Mouse (Mus musculus) midbrain, embryonic 10.5 days (tissue): ENCODE measurements around the gene Zc3h14. TPM values are rescaled to one million over a fixed set of nuclear protein-coding genes. Genes with fewer than 3 reads are reported as not detected.

Source experiments
- DNase-seq: peaks from one replicate; pipeline ENCODE4 v3.0.0-alpha.2; 2017; ENCODE audit warnings: low spot score
- H3K27ac ChIP-seq: fragments of 300-500 bp; sonication (generic); replicated peaks from 2 replicates; pipeline ENCODE4 v1.5.1; 2016; ENCODE audit warnings: mild to moderate bottlenecking
- H3K27me3 ChIP-seq: fragments of 300-500 bp; sonication (generic); 2 replicates; pipeline ENCODE4 v1.6.1; 2016; ENCODE audit warnings: low read depth, mild to moderate bottlenecking; ENCODE audit not compliant: poor library complexity, severe bottlenecking
- H3K36me3 ChIP-seq: fragments of 300-500 bp; sonication (generic); 2 replicates; pipeline ENCODE4 v1.6.1; 2016; ENCODE audit warnings: mild to moderate bottlenecking, moderate library complexity
- H3K4me1 ChIP-seq: fragments of 300-500 bp; sonication (generic); 2 replicates; pipeline ENCODE4 v1.6.1; 2016
- H3K4me3 ChIP-seq: fragments of 300-500 bp; sonication (generic); 2 replicates; pipeline ENCODE4 v1.5.1; 2016; ENCODE audit warnings: mild to moderate bottlenecking, moderate library complexity
- H3K9me3 ChIP-seq: fragments of 300-500 bp; sonication (generic); replicated peaks from 2 replicates; pipeline ENCODE4 v1.6.1; 2016; ENCODE audit warnings: mild to moderate bottlenecking
- WGBS: fragments of 180-500 bp; shearing (Covaris S2); methylation state at CpG from one replicate; pipeline ENCODE4 v1.1.7; 2016; 5-methylcytosine and 5-hydroxymethylcytosine counted together
- polyA plus RNA-seq: library from polyadenylated mRNA; unstranded; fragments of >200 nt; fragmentation: Nextera tagmentation; extraction: Ambion mirVana; gene quantifications from 2 replicates; pipeline ENCODE4 v1.2.1, GENCODE M21; 2016

Gene Zc3h14
- polyA plus RNA-seq, 1 experiment from 2014 or later, result 135 TPM

- 86% methylated on average over 7 of the region's 7 CpGs for WGBS
- Histone ChIP-seq H3K9me3 (no peaks in the 10 kb centered on the region), H3K27ac (no peak overlapping the region), H3K4me1 (no peaks in the 10 kb centered on the region), H3K27me3 (no peaks in the 10 kb centered on the region), H3K4me3 (no peak overlapping the region), H3K36me3 (peaks cover 24% of the 10 kb centered on the region)
- no peak for DNase-seq
Observed at GRCm38 (mm10) chr12:98726078-98726477, 20.7 kb upstream of the Zc3h14 start.

- Histone ChIP-seq H3K27ac (no peak overlapping the region), H3K9me3 (no peaks in the 10 kb centered on the region), H3K4me3 (no peak overlapping the region), H3K36me3 (peaks cover 26% of the 10 kb centered on the region), H3K4me1 (no peaks in the 10 kb centered on the region), H3K27me3 (no peaks in the 10 kb centered on the region)
- 86% methylated on average over 7 of the region's 7 CpGs for WGBS
- DNase-seq, result no peak
Observed at GRCm38 (mm10) chr12:98727186-98727585, 19.6 kb upstream of the Zc3h14 start.

- Histone ChIP-seq H3K27ac (no peak overlapping the region), H3K4me1 (peaks cover 22% of the 10 kb centered on the region), H3K27me3 (peaks cover under 1% of the 10 kb centered on the region; the same call in 1 of the 2 replicates), H3K9me3 (no peaks in the 10 kb centered on the region), H3K36me3 (peaks cover 22% of the 10 kb centered on the region), H3K4me3 (no peak overlapping the region)
- 87% methylated on average over 11 of the region's 11 CpGs for WGBS
- DNase-seq, result no peak
Observed at GRCm38 (mm10) chr12:98730682-98731081, 16.1 kb upstream of the Zc3h14 start.

- H3K4me3 ChIP-seq, result peak overlapping the region; percentile 87
- DNase-seq, result no peak
- 77% methylated on average over 3 of the region's 3 CpGs for WGBS
- H3K36me3 ChIP-seq, result peaks cover 22% of the 10 kb centered on the region
- no peaks in the 10 kb centered on the region for H3K9me3 ChIP-seq
- peaks cover 16% of the 10 kb centered on the region for H3K27me3 ChIP-seq
- H3K4me1 ChIP-seq, result peaks cover 38% of the 10 kb centered on the region
- H3K27ac ChIP-seq, result no peak overlapping the region
Observed at GRCm38 (mm10) chr12:98733165-98733564, 13.6 kb upstream of the Zc3h14 start.

- peak overlapping the region; percentile 87 for H3K4me3 ChIP-seq
- H3K36me3 ChIP-seq, result peaks cover 19% of the 10 kb centered on the region
- no peaks in the 10 kb centered on the region for H3K9me3 ChIP-seq
- DNase-seq, result no peak
- peak overlapping the region; percentile 83; the same call in 1 of the 2 replicates for H3K27ac ChIP-seq
- 15% methylated on average over 12 of the region's 12 CpGs for WGBS
- peaks cover 39% of the 10 kb centered on the region for H3K4me1 ChIP-seq
- H3K27me3 ChIP-seq, result peaks cover 22% of the 10 kb centered on the region
Observed at GRCm38 (mm10) chr12:98733776-98734175, 13.0 kb upstream of the Zc3h14 start.

- H3K36me3 ChIP-seq, result peaks cover 16% of the 10 kb centered on the region; the same call in 1 of the 2 replicates
- under 1% methylated on average over 30 of the region's 30 CpGs for WGBS
- no peaks in the 10 kb centered on the region for H3K9me3 ChIP-seq
- peak overlapping the region; percentile 87 for H3K4me3 ChIP-seq
- peak overlapping the region; percentile 83 for H3K27ac ChIP-seq
- H3K27me3 ChIP-seq, result peaks cover 28% of the 10 kb centered on the region
- DNase-seq, result peak; percentile 88
- H3K4me1 ChIP-seq, result peaks cover 39% of the 10 kb centered on the region
Observed at GRCm38 (mm10) chr12:98734246-98734879, 12.4 kb upstream of the Zc3h14 start.

- Histone ChIP-seq H3K9me3 (no peaks in the 10 kb centered on the region), H3K4me1 (peaks cover 39% of the 10 kb centered on the region), H3K27me3 (peaks cover 31% of the 10 kb centered on the region), H3K4me3 (peak overlapping the region; percentile 87), H3K36me3 (peaks cover 14% of the 10 kb centered on the region; the same call in 1 of the 2 replicates), H3K27ac (peak overlapping the region; percentile 83)
- 10% methylated on average over 22 of the region's 22 CpGs for WGBS
- DNase-seq, result peak; percentile 41
Observed at GRCm38 (mm10) chr12:98734880-98735801, 11.6 kb upstream of the Zc3h14 start.

GRCm38 (mm10) chr12:98736951-98737800, 9.6 kb upstream of the Zc3h14 start, which contains the start of gene Ptpn21:
Ptpn21 (minus strand) TSS chr12:98737405.
- Histone ChIP-seq H3K36me3 (0 out of 2 replicates have a peak, but pooled peaks cover 6% of the 10 kb centered on the region), H3K4me3 (peak within 1 kb of the TSS; percentile 87), H3K9me3 (no peaks in the 10 kb centered on the region), H3K27me3 (peaks cover 37% of the 10 kb centered on the region), H3K4me1 (peaks cover 39% of the 10 kb centered on the region), H3K27ac (peak within 1 kb of the TSS; percentile 95)
- DNase-seq, result peak; percentile 67
- WGBS, result under 1% methylated on average over 75 of the region's 75 CpGs

GRCm38 (mm10) chr12:98737801-98738350, 8.9 kb upstream of the Zc3h14 start:
- 11% methylated on average over 7 of the region's 7 CpGs for WGBS
- Histone ChIP-seq H3K4me3 (peak overlapping the region; percentile 87), H3K9me3 (no peaks in the 10 kb centered on the region), H3K4me1 (peaks cover 39% of the 10 kb centered on the region), H3K27ac (peak overlapping the region; percentile 95), H3K36me3 (0 out of 2 replicates have a peak, but pooled peaks cover 3% of the 10 kb centered on the region), H3K27me3 (peaks cover 37% of the 10 kb centered on the region)
- DNase-seq, result peak; percentile 49

- 79% methylated on average over 3 of the region's 3 CpGs for WGBS
- H3K36me3 ChIP-seq, result no peaks in the 10 kb centered on the region
- H3K27me3 ChIP-seq, result peaks cover 33% of the 10 kb centered on the region
- no peaks in the 10 kb centered on the region for H3K9me3 ChIP-seq
- no peak for DNase-seq
- no peak overlapping the region for H3K4me3 ChIP-seq
- H3K4me1 ChIP-seq, result peaks cover 14% of the 10 kb centered on the region
- H3K27ac ChIP-seq, result no peak overlapping the region
Observed at GRCm38 (mm10) chr12:98741011-98741501, 5.7 kb upstream of the Zc3h14 start.

GRCm38 (mm10) chr12:98745626-98746025, 1.1 kb upstream of the Zc3h14 start:
- DNase-seq, result no peak
- peaks cover 13% of the 10 kb centered on the region for H3K36me3 ChIP-seq
- WGBS, result 65% methylated on average over 4 of the region's 4 CpGs
- H3K9me3 ChIP-seq, result no peaks in the 10 kb centered on the region
- H3K27me3 ChIP-seq, result peaks cover 1% of the 10 kb centered on the region; the same call in 1 of the 2 replicates
- peaks cover 18% of the 10 kb centered on the region for H3K4me1 ChIP-seq
- H3K27ac ChIP-seq, result no peak overlapping the region; the same call in 1 of the 2 replicates
- H3K4me3 ChIP-seq, result no peak overlapping the region
